Mouse (Mus musculus) A20 (cell line): Measurements from ENCODE around the gene Mfsd6.
A peak's percentile ranks its signal among the peaks of the same experiment; 100 is the strongest.

Source experiments
- DNase-seq: peaks from one replicate; pipeline ENCODE4 v3.0.0-alpha.2; 2011; ENCODE audit warnings: low read depth, low spot score

Gene Mfsd6

GRCm38 (mm10) chr1:52640266-52640665 lies 87.0 kb downstream of the Mfsd6 start:
- DNase-seq, result no peak

- no peak for DNase-seq
Measured at GRCm38 (mm10) chr1:52639090-52639489, 88.2 kb downstream of the Mfsd6 start.

GRCm38 (mm10) chr1:52638101-52638500 lies 89.2 kb downstream of the Mfsd6 start:
- DNase-seq, result no peak

GRCm38 (mm10) chr1:52635932-52636331 lies 91.3 kb downstream of the Mfsd6 start:
- DNase-seq, result no peak

DNA sequence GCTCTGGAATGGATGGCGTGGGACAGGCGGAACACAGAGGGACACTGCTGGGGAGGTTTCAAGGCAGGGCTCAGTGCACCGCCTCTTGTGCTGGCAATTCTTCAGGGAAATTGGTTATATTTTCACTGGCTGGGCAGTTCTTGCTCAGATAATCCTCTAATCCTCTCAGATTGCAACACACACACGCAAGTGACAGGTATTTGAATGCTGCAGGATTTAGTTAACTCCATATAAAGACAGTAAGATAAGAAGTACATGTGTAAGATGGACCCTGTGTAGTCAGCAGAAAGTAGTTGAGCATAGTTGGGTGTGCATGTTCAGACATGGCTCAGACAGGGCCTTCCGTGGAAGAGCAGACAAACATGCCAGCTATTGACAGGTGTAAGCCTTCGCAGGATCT lies 93.0 kb downstream of the Mfsd6 start:
- no peak for DNase-seq

GRCm38 (mm10) chr1:52631570-52631969 lies 95.7 kb downstream of the Mfsd6 start:
- peak; percentile 74 for DNase-seq

DNA sequence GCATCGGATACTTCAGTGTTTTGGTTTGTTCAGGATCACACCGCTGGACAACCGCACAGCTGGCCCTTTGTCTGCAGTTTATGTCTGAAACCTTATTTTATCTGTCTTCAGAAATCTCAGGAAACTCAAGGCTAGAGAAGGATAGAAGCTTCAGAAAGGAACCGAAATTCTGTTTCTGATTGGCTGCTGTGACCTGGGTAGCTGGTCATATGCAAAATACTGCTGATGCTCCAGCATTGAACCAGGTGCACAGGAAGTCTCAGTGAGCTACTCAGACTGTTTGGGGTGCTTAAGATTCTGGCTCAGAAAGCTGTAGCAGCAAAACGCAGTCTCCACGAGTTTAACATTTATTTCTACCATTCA lies 96.3 kb downstream of the Mfsd6 start:
- DNase-seq, result peak; percentile 91

- DNase-seq, result peak; percentile 93
Measured at GRCm38 (mm10) chr1:52630248-52630936, 96.9 kb downstream of the Mfsd6 start, which contains the start of gene Nemp2. TSS of gene Nemp2 (plus strand) at chr1:52630703.

GRCm38 (mm10) chr1:52620442-52620841 lies 106.8 kb downstream of the Mfsd6 start:
- no peak for DNase-seq

GRCm38 (mm10) chr1:52618217-52618616 lies 109.0 kb downstream of the Mfsd6 start:
- DNase-seq, result no peak

GRCm38 (mm10) chr1:52608486-52608885 lies 118.8 kb downstream of the Mfsd6 start:
- DNase-seq, result no peak

DNA sequence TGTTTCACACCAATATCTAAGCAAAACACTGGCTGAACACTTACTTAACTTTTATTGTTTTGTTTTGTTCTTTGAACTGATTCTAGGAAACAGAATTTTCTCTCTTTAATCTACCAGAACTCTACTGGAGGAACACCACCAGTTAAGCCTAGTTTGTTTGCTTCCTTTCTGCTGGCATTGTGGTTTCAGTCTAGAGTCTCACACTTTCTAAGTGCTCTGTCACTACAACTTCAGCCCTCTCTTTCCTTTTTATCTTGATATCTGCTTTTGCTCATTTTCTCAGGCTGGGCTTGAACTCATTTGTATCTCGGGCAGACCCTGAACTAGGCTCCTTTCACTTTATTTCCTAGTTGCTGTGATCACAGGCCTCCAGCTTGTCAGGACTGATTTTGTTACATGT lies 119.6 kb downstream of the Mfsd6 start:
- DNase-seq, result no peak
